Mouse (Mus musculus): ENCODE measurements at regions not wholly inside any gene's neighbourhood (a gene's known extent, or its start where the extent isn't known, plus 50 kb on each side); places are given as distances from the start of the nearest gene placed in this dataset.
A peak's percentile ranks its signal among the peaks of the same experiment; 100 is the strongest.

- DNase-seq (ENCODE audit: extremely low spot score, low read depth, low spot score): no peak
These were observed 312.8 kb upstream of the Thrb start for GRCm38 (mm10) chr14:17347286-17347685.

- DNase-seq (ENCODE audit: extremely low spot score, low read depth, low spot score): no peak
These were observed 307.6 kb upstream of the Thrb start for GRCm38 (mm10) chr14:17352324-17353037.

GRCm38 (mm10) chr14:17361910-17362309 is 298.2 kb upstream of the Thrb start:
- DNase-seq (ENCODE audit: extremely low spot score, low read depth, low spot score): no peak

- DNase-seq (ENCODE audit: extremely low spot score, low read depth, low spot score): peak; percentile 69
These were observed 257.1 kb upstream of the Thrb start for GRCm38 (mm10) chr14:17402751-17403479.

- DNase-seq (ENCODE audit: extremely low spot score, low read depth, low spot score): no peak
These were observed 254.3 kb upstream of the Thrb start for GRCm38 (mm10) chr14:17405551-17406336.

GRCm38 (mm10) chr14:17406879-17407278 is 253.2 kb upstream of the Thrb start:
- DNase-seq (ENCODE audit: extremely low spot score, low read depth, low spot score): no peak

- DNase-seq (ENCODE audit: extremely low spot score, low read depth, low spot score): no peak
These were observed 251.7 kb upstream of the Thrb start for GRCm38 (mm10) chr14:17408343-17408742.

- no peak for DNase-seq (ENCODE audit: extremely low spot score, low read depth, low spot score)
These were observed 251.2 kb upstream of the Thrb start for GRCm38 (mm10) chr14:17408813-17409212.

GRCm38 (mm10) chr14:17409497-17409896 is 250.6 kb upstream of the Thrb start:
- DNase-seq (ENCODE audit: extremely low spot score, low read depth, low spot score): no peak

- DNase-seq (ENCODE audit: extremely low spot score, low read depth, low spot score): no peak
These were observed 249.3 kb upstream of the Thrb start for GRCm38 (mm10) chr14:17410752-17411151.

GRCm38 (mm10) chr14:17411299-17411698 is 248.8 kb upstream of the Thrb start:
- DNase-seq (ENCODE audit: extremely low spot score, low read depth, low spot score): no peak

GRCm38 (mm10) chr14:17414246-17414888 is 245.7 kb upstream of the Thrb start:
- no peak for DNase-seq (ENCODE audit: extremely low spot score, low read depth, low spot score)

- no peak for DNase-seq (ENCODE audit: extremely low spot score, low read depth, low spot score)
These were observed 232.3 kb upstream of the Thrb start for GRCm38 (mm10) chr14:17427751-17428150.

- no peak for DNase-seq (ENCODE audit: extremely low spot score, low read depth, low spot score)
These were observed 230.9 kb upstream of the Thrb start for GRCm38 (mm10) chr14:17429157-17429556.

GRCm38 (mm10) chr14:17433346-17433745 is 226.7 kb upstream of the Thrb start:
- DNase-seq (ENCODE audit: extremely low spot score, low read depth, low spot score): no peak

GRCm38 (mm10) chr14:17457946-17458345 is 202.1 kb upstream of the Thrb start:
- DNase-seq (ENCODE audit: extremely low spot score, low read depth, low spot score): no peak

GRCm38 (mm10) chr14:17478963-17479362 is 181.1 kb upstream of the Thrb start:
- no peak for DNase-seq (ENCODE audit: extremely low spot score, low read depth, low spot score)

- no peak for DNase-seq (ENCODE audit: extremely low spot score, low read depth, low spot score)
These were observed 175.2 kb upstream of the Thrb start for GRCm38 (mm10) chr14:17484866-17485265.

- no peak for DNase-seq (ENCODE audit: extremely low spot score, low read depth, low spot score)
These were observed 146.3 kb upstream of the Thrb start for GRCm38 (mm10) chr14:17513756-17514155.

GRCm38 (mm10) chr14:17522696-17523095 is 137.4 kb upstream of the Thrb start:
- no peak for DNase-seq (ENCODE audit: extremely low spot score, low read depth, low spot score)

GRCm38 (mm10) chr14:17523916-17524315 is 136.1 kb upstream of the Thrb start:
- DNase-seq (ENCODE audit: extremely low spot score, low read depth, low spot score): no peak

All from hindlimb bud, embryonic 11.5 days (tissue).